Mouse (Mus musculus) ZHBTc4 (cell line): ENCODE measurements at regions not wholly inside any gene's neighbourhood (a gene's known extent, or its start where the extent isn't known, plus 50 kb on each side); places are given as distances from the start of the nearest gene placed in this dataset.
A peak's percentile ranks its signal among the peaks of the same experiment; 100 is the strongest.

Source experiments
- DNase-seq: peaks from one replicate; pipeline ENCODE4 v3.0.0-alpha.2; 2011; ENCODE audit warnings: low read depth, low spot score

- no peak for DNase-seq
Observed at GRCm38 (mm10) chr14:78225677-78226076, 82.2 kb downstream of the Tnfsf11 start.

GRCm38 (mm10) chr14:78216229-78216963 is 91.4 kb downstream of the Tnfsf11 start:
- peak; percentile 14 for DNase-seq

- no peak for DNase-seq
Observed at GRCm38 (mm10) chr14:78215491-78215890, 92.4 kb downstream of the Tnfsf11 start.

GRCm38 (mm10) chr14:78204566-78204863 is 103.3 kb downstream of the Tnfsf11 start:
- DNase-seq: no peak

- DNase-seq: peak; percentile 51
Observed at GRCm38 (mm10) chr14:78203726-78204565, 103.9 kb downstream of the Tnfsf11 start.

- no peak for DNase-seq
Observed at GRCm38 (mm10) chr14:78202781-78203180, 105.1 kb downstream of the Tnfsf11 start.

DNA sequence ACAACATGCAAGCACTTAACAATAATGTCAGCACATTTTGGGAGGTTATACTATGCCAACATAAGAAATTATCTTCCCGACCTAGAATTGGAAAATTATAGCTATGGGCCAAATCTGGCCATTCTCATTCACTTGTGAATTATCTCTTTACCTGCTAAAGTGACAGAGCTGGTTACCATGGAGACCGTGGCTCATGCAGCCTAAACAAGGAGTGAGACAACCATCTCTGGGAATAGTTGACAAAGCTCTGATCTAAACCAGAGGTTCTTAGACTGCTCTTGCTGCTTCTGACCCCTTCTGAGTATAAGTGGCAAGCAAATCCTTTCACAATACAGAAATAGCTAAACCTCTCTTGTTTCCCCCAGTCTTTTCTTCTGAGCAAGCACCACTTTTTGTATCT is 108.7 kb upstream of the Fam216b start:
- no peak for DNase-seq

DNA sequence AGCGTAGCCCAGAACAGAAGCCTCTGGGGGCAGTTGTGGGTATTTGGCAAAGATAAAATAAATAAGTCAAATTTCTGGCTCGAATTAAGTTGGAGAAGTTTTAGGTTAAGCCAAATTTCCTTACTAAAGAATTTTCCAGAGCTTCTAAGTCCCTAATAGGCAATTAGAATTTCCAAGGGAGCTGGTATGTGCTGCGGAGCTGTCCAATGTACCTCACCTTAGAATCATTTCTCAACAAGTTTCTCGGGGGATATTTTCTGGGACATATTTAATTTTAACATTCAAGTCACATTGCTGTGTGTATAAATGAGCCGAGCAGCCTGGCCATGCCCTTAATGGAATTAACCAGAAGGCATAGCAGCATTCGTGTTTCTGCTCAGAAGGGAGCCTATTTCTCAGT is 90.8 kb upstream of the Fam216b start:
- DNase-seq: no peak

DNA sequence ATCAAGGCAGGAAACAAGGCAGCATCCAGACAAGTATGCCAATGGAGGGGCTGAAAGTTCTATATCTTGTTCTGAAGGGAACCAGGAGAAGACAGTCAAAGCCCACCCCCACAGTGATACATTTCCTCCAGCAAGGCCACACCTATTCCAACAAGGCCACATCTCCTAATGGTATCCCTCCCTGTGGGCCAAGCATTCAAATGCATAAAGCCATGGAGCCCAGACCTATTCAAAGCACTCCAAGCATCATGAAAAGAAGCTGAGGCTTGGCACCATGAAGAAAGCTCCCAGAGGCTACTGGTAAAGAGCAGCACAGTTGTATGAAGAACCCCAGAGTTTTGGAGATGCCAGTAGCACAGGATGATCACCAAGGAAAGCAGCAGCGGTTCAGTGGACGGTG is 84.6 kb upstream of the Fam216b start:
- peak; percentile 9 for DNase-seq

DNA sequence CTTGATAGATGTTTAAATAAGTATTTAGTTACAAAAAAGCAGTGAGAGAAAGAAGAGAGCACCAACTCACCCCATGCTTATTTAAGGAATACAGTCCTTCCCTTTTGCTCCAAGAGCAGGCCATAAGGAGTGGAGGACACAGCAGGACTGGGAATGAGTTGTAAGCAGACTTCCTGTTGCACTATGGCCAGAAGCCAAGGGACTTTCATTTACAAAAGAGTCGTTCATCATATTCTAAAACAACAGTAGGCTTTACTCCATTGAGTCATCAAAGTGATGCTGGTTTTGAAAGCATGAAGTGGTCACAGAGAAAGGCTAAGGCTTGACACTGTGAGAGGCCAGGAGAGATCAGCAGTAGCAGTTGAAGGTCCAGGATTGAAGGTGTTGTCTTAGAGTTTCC is 84.1 kb upstream of the Fam216b start:
- no peak for DNase-seq

- DNase-seq: no peak
Observed at GRCm38 (mm10) chr14:78160819-78161218, 72.0 kb upstream of the Fam216b start.

DNA sequence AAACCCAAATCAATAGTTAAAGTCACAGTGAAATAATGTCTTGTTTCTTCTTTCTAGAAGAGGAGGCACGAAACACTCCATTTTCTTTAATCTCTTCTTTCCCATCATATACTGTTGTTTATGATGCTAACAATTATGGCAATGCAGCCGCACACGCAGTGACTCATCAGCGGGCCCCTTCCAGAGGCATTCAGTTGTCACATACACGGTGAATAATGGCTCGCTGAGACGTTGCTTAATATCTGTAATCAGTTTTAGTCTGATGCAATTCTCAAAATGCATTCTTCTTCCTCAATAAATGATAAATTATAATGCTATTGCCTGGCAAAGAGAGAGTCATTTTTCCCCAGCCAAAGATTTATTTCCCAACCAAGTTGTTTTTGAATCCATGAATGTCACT is 70.8 kb upstream of the Fam216b start:
- DNase-seq: no peak

DNA sequence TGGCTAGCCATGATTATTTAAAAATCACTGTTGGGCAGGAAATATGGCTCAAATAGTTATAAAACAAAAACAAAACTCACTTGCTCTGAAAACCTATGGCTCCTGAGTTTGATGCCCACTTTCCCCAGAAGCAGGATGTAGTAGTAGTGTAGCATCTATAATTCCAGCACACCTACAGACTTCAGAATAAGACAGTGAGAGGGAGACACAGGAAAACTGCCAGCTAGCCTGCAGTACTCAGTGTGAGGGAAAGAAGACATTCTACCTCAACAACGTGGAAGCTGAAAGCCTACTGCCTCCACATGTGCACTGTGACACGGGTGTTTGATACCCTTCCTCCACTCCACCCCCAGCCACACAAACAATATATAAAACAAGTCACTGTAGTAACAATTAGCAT is 68.9 kb upstream of the Fam216b start:
- DNase-seq: no peak

DNA sequence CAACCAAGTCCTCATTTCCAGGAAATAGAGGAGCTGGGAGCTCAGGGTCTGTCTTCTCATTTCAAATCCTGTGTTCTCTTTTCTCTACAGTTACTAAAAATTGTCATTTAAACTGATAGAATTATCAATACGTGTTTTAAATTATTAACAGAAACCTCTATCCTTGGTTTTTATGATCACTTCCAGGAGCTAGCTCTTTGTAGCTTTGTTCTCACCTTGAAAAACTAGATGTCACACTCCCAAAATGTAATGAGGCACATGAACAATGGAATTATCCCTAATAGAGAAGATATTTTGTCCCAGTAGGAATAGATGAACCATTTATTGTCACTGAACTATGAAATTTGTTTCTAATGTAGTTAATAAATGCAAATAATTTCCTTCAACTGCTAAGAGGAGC is 60.0 kb upstream of the Fam216b start:
- no peak for DNase-seq

GRCm38 (mm10) chr14:78143751-78144150 is 54.9 kb upstream of the Fam216b start:
- DNase-seq: no peak
